Mouse (Mus musculus) adrenal gland, adult 2 months (tissue): ENCODE measurements around the gene Gli2. TPM values are rescaled to one million over a fixed set of nuclear protein-coding genes. Genes with fewer than 3 reads are reported as not detected.

Experiments used
- DNase-seq: peaks from one replicate; pipeline ENCODE4 v3.0.0; 2021
- microRNA-seq, 2 experiments: library from miRNA; unstranded; fragments of <30 nt; microRNA quantifications; one replicate each; pipeline ENCODE4 v1.2.0; 2021
- polyA plus RNA-seq: library from polyadenylated mRNA; depleted of rRNA; stranded (reverse); fragments of >200 nt; gene quantifications from 2 replicates; pipeline ENCODE4 v1.2.3, GENCODE M21; 2012
- total RNA-seq, 2 experiments: library from RNA; stranded (reverse); gene quantifications; 2 replicates each; pipeline ENCODE4 v1.2.3; 2021

Gene Gli2
- total and polyA plus RNA-seq, 3 experiments, result 1.0 to 1.6 (median 1.5) TPM

DNA sequence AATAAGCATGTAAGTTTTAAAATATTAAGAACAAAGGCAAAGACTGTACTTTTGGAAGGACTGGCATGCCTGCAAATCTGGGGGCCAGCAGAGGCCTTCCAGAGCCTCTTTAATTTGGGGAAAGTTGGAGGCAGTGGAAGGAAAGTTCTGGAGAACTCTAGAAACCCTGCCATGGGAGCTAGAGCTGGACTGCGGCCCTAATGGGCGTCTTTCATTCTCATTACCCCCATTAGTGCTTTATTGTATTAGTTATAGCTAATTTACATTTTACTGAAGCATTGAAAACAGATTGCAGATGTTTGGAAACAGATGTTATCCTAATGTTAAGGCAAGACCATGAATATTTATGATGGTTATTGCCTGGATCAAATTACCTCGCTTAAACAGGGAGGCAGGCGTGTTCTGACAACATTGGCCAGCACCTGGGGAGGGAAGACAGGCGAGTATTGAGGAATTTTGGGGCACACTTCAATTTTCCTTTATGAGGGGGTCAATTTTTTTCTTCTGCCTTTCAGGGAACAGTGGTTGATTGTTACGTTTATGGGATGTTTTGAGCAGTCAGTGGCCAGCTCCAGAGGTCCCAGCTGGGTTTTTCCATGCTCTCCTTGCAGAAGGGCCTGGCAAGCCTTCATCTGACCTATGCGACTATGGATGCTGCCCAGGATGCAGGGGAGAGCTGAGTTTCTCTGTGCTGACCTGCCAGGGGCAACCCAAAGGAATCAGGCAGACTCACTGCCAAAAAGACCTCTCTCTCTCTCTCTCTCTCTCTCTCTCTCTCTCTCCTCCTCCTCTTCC is 253.9 kb downstream of the Gli2 start:
- DNase-seq, result no peak

DNA sequence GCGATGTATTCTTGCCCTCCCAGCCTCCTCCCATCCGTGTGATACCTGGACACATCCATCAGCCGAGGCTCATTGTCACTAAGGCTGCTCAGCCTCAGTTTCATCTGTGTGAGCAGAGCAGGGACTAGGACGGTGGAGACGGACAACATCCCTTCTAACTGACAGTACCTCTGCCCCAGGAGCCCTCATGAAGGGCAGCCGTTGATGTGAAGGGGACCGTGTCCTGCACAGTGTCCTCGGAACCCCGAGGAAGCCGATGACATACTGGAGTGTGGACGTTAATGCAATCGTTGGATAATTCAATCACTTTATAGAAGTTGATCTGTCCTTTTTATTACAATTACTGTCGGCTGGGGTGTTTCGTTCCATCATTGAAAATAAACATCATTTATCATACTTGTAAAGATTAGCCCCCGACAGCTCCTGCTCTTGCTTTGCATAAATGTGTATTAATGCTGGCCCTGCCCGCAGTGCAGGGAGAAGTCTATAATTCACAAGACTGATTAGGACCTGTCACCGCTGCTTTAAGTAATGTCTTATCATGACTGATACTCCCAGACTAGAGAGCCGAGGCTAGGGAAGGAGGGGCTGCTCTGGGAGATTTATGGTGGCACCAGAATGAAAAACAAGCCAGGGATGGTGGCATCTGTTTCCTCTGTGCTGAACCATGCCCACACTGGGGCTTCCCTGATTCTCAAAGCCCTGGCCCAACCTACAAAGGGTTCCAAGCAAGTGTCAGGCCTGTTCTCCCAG is 257.8 kb downstream of the Gli2 start:
- DNase-seq, result no peak

- DNase-seq, result no peak
These were observed 263.5 kb downstream of the Gli2 start for GRCm38 (mm10) chr1:118789871-118790270.

DNA sequence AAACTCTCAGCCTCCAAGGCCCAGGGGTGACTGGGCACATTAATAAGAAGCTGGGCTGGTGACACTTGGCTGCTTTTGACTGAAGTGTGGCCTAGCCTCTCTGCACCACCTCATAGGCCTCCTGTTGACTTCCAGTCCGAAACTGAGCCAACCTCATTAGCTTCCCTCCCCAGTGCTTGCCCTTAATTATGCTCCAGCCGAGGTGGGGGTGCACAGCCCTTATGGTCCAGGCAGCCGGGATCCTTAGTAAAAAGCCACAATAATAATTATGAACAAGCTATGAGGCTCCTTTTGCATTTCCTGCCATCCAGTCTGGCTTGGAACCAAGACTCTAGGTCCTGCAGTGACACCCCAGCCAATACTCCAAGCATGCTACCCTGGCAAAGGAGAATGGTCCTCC is 264.0 kb downstream of the Gli2 start:
- DNase-seq, result no peak

DNA sequence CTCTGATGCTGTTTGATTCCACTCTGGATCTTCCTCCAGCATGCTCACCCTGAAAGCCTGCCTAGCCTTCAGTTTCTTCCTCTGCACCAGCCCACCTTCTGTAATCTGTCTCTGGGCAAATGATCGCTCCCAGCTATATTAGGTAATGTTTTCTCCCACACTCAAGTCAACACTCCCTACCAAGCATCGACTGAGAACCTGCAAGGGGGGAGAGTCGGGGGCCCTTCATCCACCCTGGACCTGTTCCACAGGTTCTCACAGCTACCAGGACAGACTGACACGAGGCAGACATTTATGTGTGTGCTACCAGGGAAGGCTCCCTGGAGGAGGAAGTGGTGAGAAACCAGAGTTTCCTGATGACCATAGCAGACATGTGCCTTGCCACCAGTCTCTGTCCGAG is 264.6 kb downstream of the Gli2 start:
- no peak for DNase-seq

GRCm38 (mm10) chr1:118787486-118787885 is 265.9 kb downstream of the Gli2 start:
- DNase-seq, result no peak

Small RNA genes lying within 50 kb of the gene (microRNA-seq; reads per million reads assigned to microRNA genes)
- gene Mir6346, result 0 reads per million in 2 experiments
